Comparison of ENCODE assay signal across 8 mouse cellular contexts in genomic region chr11:73136587-73136986, GRCm38 (mm10). TPM values are rescaled to one million over a fixed set of nuclear protein-coding genes. Genes with fewer than 3 reads are reported as not detected.
DNase-seq lines count a peak whose midpoint lies in the region; ATAC-seq and TF ChIP-seq lines count a peak whose summit lies in the region.

No protein-coding gene starts in this region.

- H3K27ac ChIP-seq in heart, embryonic 11.5 days (ENCODE audit: low read depth, low read length), result no peak overlapping the region
- H3K27ac ChIP-seq in forebrain, embryonic 12.5 days, result no peak overlapping the region
- H3K27ac ChIP-seq in liver, embryonic 13.5 days, result peak overlapping the region; percentile 81; the same call in 1 of the 2 replicates

- H3K27me3 ChIP-seq in heart, embryonic 11.5 days (ENCODE audit: control insufficient read depth, insufficient read depth, low read length), result no peaks in the 10 kb centered on the region
- H3K27me3 ChIP-seq in C2C12 (ENCODE audit: control insufficient read depth, insufficient read depth, insufficient read length), result no peaks in the 10 kb centered on the region
- no peaks in the 10 kb centered on the region for H3K27me3 ChIP-seq in forebrain, embryonic 12.5 days
- H3K27me3 ChIP-seq in liver, embryonic 13.5 days, result no peaks in the 10 kb centered on the region

- H3K79me3 ChIP-seq in C2C12 (ENCODE audit: low read depth), result peaks cover 51% of the 10 kb centered on the region

- peaks cover 64% of the 10 kb centered on the region for H3K79me2 ChIP-seq in C2C12 (ENCODE audit: control insufficient read depth, insufficient read depth)

- H3K4me2 ChIP-seq in heart, embryonic 11.5 days, result peak overlapping the region; percentile 69
- peak overlapping the region; percentile 81 for H3K4me2 ChIP-seq in forebrain, embryonic 12.5 days
- H3K4me2 ChIP-seq in liver, embryonic 13.5 days, result peak overlapping the region; percentile 89

- WGBS in heart, embryonic 11.5 days (ENCODE audit: insufficient replicate concordance), result 80% methylated on average over 6 of the region's 6 CpGs
- 92% methylated on average over 6 of the region's 6 CpGs for WGBS in forebrain, embryonic 12.5 days
- WGBS in liver, embryonic 13.5 days (ENCODE audit: insufficient replicate concordance), result 42% methylated on average over 6 of the region's 6 CpGs

- peaks cover 20% of the 10 kb centered on the region for H3K4me1 ChIP-seq in heart, embryonic 11.5 days (ENCODE audit: control insufficient read depth, insufficient read depth, low read length)
- peaks cover 41% of the 10 kb centered on the region for H3K4me1 ChIP-seq in forebrain, embryonic 12.5 days
- peaks cover 55% of the 10 kb centered on the region for H3K4me1 ChIP-seq in liver, embryonic 13.5 days (replicated peaks)

- H3K4me3 ChIP-seq in heart, embryonic 11.5 days (ENCODE audit: low read depth, low read length), result peak overlapping the region; percentile 93
- H3K4me3 ChIP-seq in C2C12 (ENCODE audit: insufficient read depth, poor library complexity, severe bottlenecking), result peak overlapping the region; percentile 92
- H3K4me3 ChIP-seq in forebrain, embryonic 12.5 days (replicated peaks), result peak overlapping the region; percentile 87
- peak overlapping the region; percentile 99 for H3K4me3 ChIP-seq in liver, embryonic 13.5 days (replicated peaks)

- no peaks in the 10 kb centered on the region for H3K36me3 ChIP-seq in heart, embryonic 11.5 days (ENCODE audit: control insufficient read depth, insufficient read depth, low read length)
- peaks cover 40% of the 10 kb centered on the region for H3K36me3 ChIP-seq in C2C12 (ENCODE audit: control insufficient read depth, insufficient read depth)
- peaks cover 41% of the 10 kb centered on the region for H3K36me3 ChIP-seq in forebrain, embryonic 12.5 days (replicated peaks)
- peaks cover 33% of the 10 kb centered on the region for H3K36me3 ChIP-seq in liver, embryonic 13.5 days

- TF ChIP-seq CTCF in C2C12 (IDR thresholded peaks at IDR 0.05; ENCODE audit: control insufficient read depth, insufficient read depth, insufficient read length), result no peak

- no peak for ATAC-seq in heart, embryonic 11.5 days (replicated peaks; ENCODE audit: insufficient number of reproducible peaks, low FRiP score, low TSS enrichment)
- no peak for ATAC-seq in forebrain, embryonic 12.5 days (ENCODE audit: low FRiP score)
- no peak for ATAC-seq in liver, embryonic 13.5 days (ENCODE audit: low read depth)

- peak overlapping the region; percentile 86 for H3K9ac ChIP-seq in heart, embryonic 11.5 days (ENCODE audit: low read depth, low read length)
- peak overlapping the region; percentile 80; the same call in 1 of the 2 replicates for H3K9ac ChIP-seq in forebrain, embryonic 12.5 days
- H3K9ac ChIP-seq in liver, embryonic 13.5 days, result peak overlapping the region; percentile 98

- no peak overlapping the region for H3ac ChIP-seq in C2C12 (ENCODE audit: control insufficient read depth, insufficient read length, low read depth)

- H3K9me3 ChIP-seq in heart, embryonic 11.5 days (replicated peaks; ENCODE audit: control insufficient read depth, low read length), result no peaks in the 10 kb centered on the region
- H3K9me3 ChIP-seq in forebrain, embryonic 12.5 days, result no peaks in the 10 kb centered on the region
- no peaks in the 10 kb centered on the region for H3K9me3 ChIP-seq in liver, embryonic 13.5 days (replicated peaks)

- no peak for DNase-seq in heart, postnatal 36 days
- no peak for DNase-seq in liver, embryonic 13.5 days
- no peak for DNase-seq in urinary bladder, postnatal 10 days (ENCODE audit: low spot score)
- DNase-seq in adrenal gland, postnatal 10 days, result no peak
- no peak for DNase-seq in adrenal gland, postnatal 14 days

- intact Hi-C loops in heart, postnatal 36 days (cut with DNase I), result loop anchor here (5.0 kb wide), 1 partner anchor 1236 kb away; no protein-coding TSS in a partner anchor

TF ChIP-seq in C2C12, 6 proteins besides CTCF, POLR2A, EP300 and RAD21:
- no peak for TF ChIP-seq MYOG (IDR thresholded peaks at IDR 0.05; ENCODE audit: control insufficient read depth, extremely low read depth, insufficient read length)
- no peak for TF ChIP-seq MAX (IDR thresholded peaks at IDR 0.05)
- no peak for TF ChIP-seq MYOD1 (IDR thresholded peaks at IDR 0.05; ENCODE audit: control insufficient read depth, insufficient read length, low read depth)
- no peak for TF ChIP-seq USF1 (IDR thresholded peaks at IDR 0.05; ENCODE audit: low read depth)
- no peak for TF ChIP-seq FOSL1 (IDR thresholded peaks at IDR 0.05; ENCODE audit: insufficient read depth, low read length, poor library complexity, severe bottlenecking)
- no peak for TF ChIP-seq CEBPB (IDR thresholded peaks at IDR 0.05; ENCODE audit: low read depth)

RNA-seq across cellular contexts. Expression of gene Haspin, which starts 1.5 kb away (rescaled TPM):
- polyA plus RNA-seq in heart, embryonic 11.5 days (2014; fragmentation: Nextera tagmentation; extraction: Ambion mirVana), result 11.2 and 12.0 TPM in 2 replicates
- under 1 TPM; 0.22 to 0.28 TPM for total RNA-seq in heart, postnatal 36 days (2021)
- polyA plus RNA-seq in C2C12 (2012; fragmentation: generic; extraction: Trizol), result 9.4 TPM
- polyA plus RNA-seq in forebrain, embryonic 12.5 days (2016; fragmentation: Nextera tagmentation; extraction: Ambion mirVana), result 18.5 and 19.1 TPM in 2 replicates
- 13.8 and 15.6 TPM in 2 replicates for polyA plus RNA-seq in liver, embryonic 13.5 days (2015; fragmentation: Nextera tagmentation; extraction: Ambion mirVana)
- 1 to 10 TPM; 3.0 to 3.7 TPM for total RNA-seq in adrenal gland, postnatal 10 days (2021)
- total RNA-seq in adrenal gland, postnatal 14 days (2021), result 2.6 and 3.2 TPM in 2 replicates

RNA-seq across cellular contexts. Expression of gene P2rx5, which starts 23.6 kb away (rescaled TPM):
- polyA plus RNA-seq in heart, embryonic 11.5 days (2014; fragmentation: Nextera tagmentation; extraction: Ambion mirVana), result 0.65 and 0.97 TPM in 2 replicates
- total RNA-seq in heart, postnatal 36 days (2021), result 10 to 100 TPM; 13.1 to 17.9 TPM
- polyA plus RNA-seq in C2C12 (2012; fragmentation: generic; extraction: Trizol), result 1.0 TPM
- 0.27 and 0.42 TPM in 2 replicates for polyA plus RNA-seq in forebrain, embryonic 12.5 days (2016; fragmentation: Nextera tagmentation; extraction: Ambion mirVana)
- polyA plus RNA-seq in liver, embryonic 13.5 days (2015; fragmentation: Nextera tagmentation; extraction: Ambion mirVana), result 0.19 and 0.20 TPM in 2 replicates
- 10 to 100 TPM; 14.8 to 26.1 TPM for total RNA-seq in adrenal gland, postnatal 10 days (2021)
- 12.7 and 14.2 TPM in 2 replicates for total RNA-seq in adrenal gland, postnatal 14 days (2021)

RNA-seq across cellular contexts. Expression of gene Emc6, which starts 40.2 kb away (rescaled TPM):
- polyA plus RNA-seq in heart, embryonic 11.5 days (2014; fragmentation: Nextera tagmentation; extraction: Ambion mirVana), result 94.3 and 112 TPM in 2 replicates
- total RNA-seq in heart, postnatal 36 days (2021), result 10 to 100 TPM; 82.2 to 94.1 TPM
- 71.6 TPM for polyA plus RNA-seq in C2C12 (2012; fragmentation: generic; extraction: Trizol)
- polyA plus RNA-seq in forebrain, embryonic 12.5 days (2016; fragmentation: Nextera tagmentation; extraction: Ambion mirVana), result 123 and 129 TPM in 2 replicates
- polyA plus RNA-seq in liver, embryonic 13.5 days (2015; fragmentation: Nextera tagmentation; extraction: Ambion mirVana), result 97.4 and 98.5 TPM in 2 replicates
- 100 to 1,000 TPM; 121 to 122 TPM for total RNA-seq in adrenal gland, postnatal 10 days (2021)
- total RNA-seq in adrenal gland, postnatal 14 days (2021), result 104 and 115 TPM in 2 replicates

RNA-seq across cellular contexts. Expression of gene Tax1bp3, which starts 40.3 kb away (rescaled TPM):
- 264 and 272 TPM in 2 replicates for polyA plus RNA-seq in heart, embryonic 11.5 days (2014; fragmentation: Nextera tagmentation; extraction: Ambion mirVana)
- total RNA-seq in heart, postnatal 36 days (2021), result 10 to 100 TPM; 47.1 to 48.1 TPM
- polyA plus RNA-seq in C2C12 (2012; fragmentation: generic; extraction: Trizol), result 159 TPM
- 158 and 163 TPM in 2 replicates for polyA plus RNA-seq in forebrain, embryonic 12.5 days (2016; fragmentation: Nextera tagmentation; extraction: Ambion mirVana)
- polyA plus RNA-seq in liver, embryonic 13.5 days (2015; fragmentation: Nextera tagmentation; extraction: Ambion mirVana), result 32.1 and 34.8 TPM in 2 replicates
- 10 to 100 TPM; 72.5 TPM for total RNA-seq in adrenal gland, postnatal 10 days (2021)
- total RNA-seq in adrenal gland, postnatal 14 days (2021), result 69.6 and 69.7 TPM in 2 replicates

RNA-seq across cellular contexts. Expression of gene Itgae, which starts 46.2 kb away (rescaled TPM):
- polyA plus RNA-seq in heart, embryonic 11.5 days (2014; fragmentation: Nextera tagmentation; extraction: Ambion mirVana), result 0.31 and 0.34 TPM in 2 replicates
- under 1 TPM in 1 of 2 experiments, not detected in 1; 0.14 TPM for total RNA-seq in heart, postnatal 36 days (2021)
- polyA plus RNA-seq in C2C12 (2012; fragmentation: generic; extraction: Trizol), result 0.05 TPM
- 0.37 and 0.38 TPM in 2 replicates for polyA plus RNA-seq in forebrain, embryonic 12.5 days (2016; fragmentation: Nextera tagmentation; extraction: Ambion mirVana)
- 0.12 TPM in 2 replicates for polyA plus RNA-seq in liver, embryonic 13.5 days (2015; fragmentation: Nextera tagmentation; extraction: Ambion mirVana)
- under 1 TPM; 0.82 to 0.90 TPM for total RNA-seq in adrenal gland, postnatal 10 days (2021)
- total RNA-seq in adrenal gland, postnatal 14 days (2021), result 0.30 and 1.7 TPM in 2 replicates
